Mouse (Mus musculus): ENCODE data around the gene Ice1. TPM values are rescaled to one million over a fixed set of nuclear protein-coding genes. Genes with fewer than 3 reads are reported as not detected.

The Ice1 gene
- polyA plus RNA-seq, 1 experiment from 2014 or later = 19.9 TPM

GRCm38 (mm10) chr13:70636706-70637105, 728 bp downstream of the Ice1 start:
- Histone ChIP-seq H3K9me3 (replicated peaks) (no peaks in the 10 kb centered on the region), H3K4me2 (peak overlapping the region; percentile 71), H3K27me3 (no peaks in the 10 kb centered on the region), H3K36me3 (no peaks in the 10 kb centered on the region), H3K4me3 (replicated peaks) (peak overlapping the region; percentile 97), H3K27ac (no peak overlapping the region), H3K9ac (peak overlapping the region; percentile 91), H3K4me1 (peaks cover 21% of the 10 kb centered on the region)
- ATAC-seq (replicated peaks; ENCODE audit: low FRiP score) = no peak
- 25% methylated on average over 10 of the region's 10 CpGs for WGBS

GRCm38 (mm10) chr13:70635591-70635990, 1.8 kb downstream of the Ice1 start:
- WGBS = 32% methylated on average over 2 of the region's 2 CpGs

DNA sequence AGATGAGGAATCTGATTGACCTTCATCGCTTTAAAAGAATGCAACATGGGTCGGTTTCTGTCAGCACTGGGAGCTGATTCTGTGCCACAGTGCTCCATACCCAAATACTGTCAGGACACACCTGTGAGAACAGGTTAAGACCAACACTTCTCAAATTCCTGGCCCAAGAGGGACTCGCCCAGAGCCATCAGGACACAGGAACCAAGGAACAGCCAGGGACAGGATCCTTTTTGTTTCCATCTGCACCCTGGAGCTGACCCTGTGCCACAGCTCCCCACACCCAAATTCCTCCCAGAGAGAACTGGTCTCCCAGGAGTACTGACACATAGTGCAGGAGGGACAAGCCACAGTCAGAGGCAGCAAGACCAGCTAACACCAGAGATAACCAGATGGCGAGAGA, 11.0 kb downstream of the Ice1 start:
- Histone ChIP-seq H3K4me3 (replicated peaks) (no peak overlapping the region), H3K9me3 (replicated peaks) (0 out of 2 replicates have a peak, but pooled peaks cover 5% of the 10 kb centered on the region), H3K4me1 (0 out of 2 replicates have a peak, but pooled peaks cover 2% of the 10 kb centered on the region), H3K36me3 (peaks cover 26% of the 10 kb centered on the region), H3K9ac (no peak overlapping the region), H3K27me3 (no peaks in the 10 kb centered on the region), H3K27ac (no peak overlapping the region), H3K4me2 (no peak overlapping the region)
- WGBS = 88% methylated on average over 4 of the region's 4 CpGs
- no peak for ATAC-seq (replicated peaks; ENCODE audit: low FRiP score)

More at GRCm38 (mm10) chr13:70635591-70635990, 1.8 kb downstream of the Ice1 start:
- Histone ChIP-seq H3K36me3 (peaks cover 3% of the 10 kb centered on the region; the same call in 1 of the 2 replicates), H3K9me3 (replicated peaks) (no peaks in the 10 kb centered on the region), H3K4me1 (peaks cover 21% of the 10 kb centered on the region), H3K27ac (no peak overlapping the region), H3K4me3 (replicated peaks) (no peak overlapping the region), H3K4me2 (peak overlapping the region; percentile 71), H3K9ac (no peak overlapping the region), H3K27me3 (no peaks in the 10 kb centered on the region)
- ATAC-seq (replicated peaks; ENCODE audit: low FRiP score) = no peak

DNA sequence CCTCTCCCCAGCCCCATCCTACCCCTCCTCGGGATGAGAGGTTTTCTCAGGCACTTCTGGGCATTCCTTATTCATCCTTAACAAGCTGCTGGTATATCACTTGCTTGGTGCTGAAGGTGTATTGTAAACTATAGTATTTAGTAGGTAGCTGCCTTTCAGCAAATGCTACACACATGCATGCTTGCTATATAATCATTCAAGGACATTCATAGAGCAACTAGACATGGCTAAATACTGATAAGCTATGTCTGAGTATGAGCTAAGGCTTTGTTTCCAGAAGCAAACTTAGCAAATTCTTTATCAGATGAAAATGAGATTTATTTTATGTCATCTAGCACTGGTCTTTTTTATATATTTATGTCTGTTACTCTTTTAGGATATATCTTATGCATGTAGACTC, 11.8 kb downstream of the Ice1 start:
- 47% methylated on average over 1 of the region's 1 CpGs for WGBS
- Histone ChIP-seq H3K36me3 (peaks cover 29% of the 10 kb centered on the region), H3K4me1 (0 out of 2 replicates have a peak, but pooled peaks cover 2% of the 10 kb centered on the region), H3K27ac (no peak overlapping the region), H3K9me3 (replicated peaks) (0 out of 2 replicates have a peak, but pooled peaks cover 5% of the 10 kb centered on the region), H3K4me3 (replicated peaks) (no peak overlapping the region), H3K27me3 (no peaks in the 10 kb centered on the region), H3K4me2 (no peak overlapping the region), H3K9ac (no peak overlapping the region)
- no peak for ATAC-seq (replicated peaks; ENCODE audit: low FRiP score)

DNA sequence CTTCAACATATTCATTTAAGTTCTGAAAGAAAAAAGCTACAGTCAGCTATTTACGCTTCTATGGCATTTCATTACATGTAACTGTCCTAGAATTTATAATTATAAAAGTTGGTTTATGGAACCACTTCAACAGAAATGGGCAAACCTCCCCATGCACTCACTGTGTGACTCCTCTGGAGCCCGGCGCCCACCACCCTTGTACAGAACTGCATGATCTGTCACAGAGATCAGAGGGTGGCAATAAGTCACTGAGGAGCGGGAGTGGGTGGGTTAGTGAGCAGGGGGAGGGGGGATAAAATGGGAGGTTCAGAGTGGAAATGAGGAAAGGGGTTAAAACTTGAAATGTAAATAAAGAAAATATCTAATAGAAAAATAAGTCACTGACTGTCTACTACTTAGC, 13.0 kb downstream of the Ice1 start:
- H3K36me3 ChIP-seq = peaks cover 40% of the 10 kb centered on the region
- no peak overlapping the region for H3K9ac ChIP-seq
- H3K4me2 ChIP-seq = no peak overlapping the region
- 77% methylated on average over 4 of the region's 4 CpGs for WGBS
- no peak overlapping the region for H3K27ac ChIP-seq
- ATAC-seq (replicated peaks; ENCODE audit: low FRiP score) = no peak
- 0 out of 2 replicates have a peak, but pooled peaks cover 5% of the 10 kb centered on the region for H3K9me3 ChIP-seq (replicated peaks)
- no peak overlapping the region for H3K4me3 ChIP-seq (replicated peaks)
- H3K4me1 ChIP-seq = 0 out of 2 replicates have a peak, but pooled peaks cover 2% of the 10 kb centered on the region
- H3K27me3 ChIP-seq = no peaks in the 10 kb centered on the region

DNA sequence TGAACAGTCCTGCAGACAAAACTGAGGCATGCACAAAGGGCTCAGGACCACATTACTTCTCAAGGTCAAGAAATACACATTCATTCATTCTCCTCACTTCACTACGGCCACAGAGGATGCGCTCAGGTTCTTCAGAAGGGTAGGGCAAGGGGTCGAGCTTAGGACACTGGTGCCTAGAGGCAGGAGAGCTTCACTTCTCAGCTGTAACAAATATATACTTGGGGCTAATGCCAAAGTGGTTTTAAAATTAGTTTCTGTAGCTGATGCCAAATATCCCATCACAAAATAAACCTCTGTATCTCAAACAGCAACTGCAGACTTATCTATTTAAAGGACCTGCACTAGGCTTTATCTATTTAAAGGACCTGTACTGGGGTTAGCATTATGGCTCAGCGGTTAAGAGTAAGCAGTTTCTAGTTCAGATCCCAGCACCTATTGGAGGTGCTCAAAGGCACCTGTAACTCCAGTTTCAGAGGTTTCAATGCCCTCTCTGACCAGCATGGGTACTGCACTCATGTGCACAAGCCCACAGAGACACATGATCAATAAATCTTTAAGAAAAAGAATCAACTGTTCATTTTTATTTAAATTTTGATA, 14.9 kb downstream of the Ice1 start:
- no peak overlapping the region for H3K27ac ChIP-seq

DNA sequence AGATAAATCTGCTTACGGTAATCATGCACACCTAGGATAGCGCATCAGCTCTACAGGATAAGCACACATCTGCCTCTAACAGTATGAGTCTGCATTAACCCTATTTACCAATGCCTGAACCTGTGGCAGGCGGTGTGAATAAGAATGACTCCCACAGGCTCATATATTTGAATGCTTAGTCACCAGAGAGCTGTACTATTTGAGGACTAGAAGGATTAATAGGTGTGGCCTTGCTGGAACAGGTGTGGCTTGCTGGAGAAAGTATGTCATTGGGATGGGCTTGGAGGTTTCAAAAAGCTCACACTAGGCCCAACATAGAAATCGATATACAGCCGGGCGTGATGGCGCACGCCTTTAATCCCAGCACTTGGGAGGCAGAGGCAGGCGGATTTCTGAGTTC, 15.9 kb downstream of the Ice1 start:
- no peak overlapping the region for H3K4me2 ChIP-seq
- H3K36me3 ChIP-seq = peaks cover 63% of the 10 kb centered on the region
- no peaks in the 10 kb centered on the region for H3K9me3 ChIP-seq (replicated peaks)
- no peak for ATAC-seq (replicated peaks; ENCODE audit: low FRiP score)
- H3K27me3 ChIP-seq = no peaks in the 10 kb centered on the region
- no peak overlapping the region for H3K9ac ChIP-seq
- H3K4me1 ChIP-seq = 0 out of 2 replicates have a peak, but pooled peaks cover 2% of the 10 kb centered on the region
- H3K27ac ChIP-seq = no peak overlapping the region
- 91% methylated on average over 9 of the region's 9 CpGs for WGBS
- H3K4me3 ChIP-seq (replicated peaks) = no peak overlapping the region

More for the DNA sequence above, 14.9 kb downstream of the Ice1 start:
- Histone ChIP-seq H3K4me2 (no peak overlapping the region), H3K4me1 (0 out of 2 replicates have a peak, but pooled peaks cover 2% of the 10 kb centered on the region), H3K27me3 (no peaks in the 10 kb centered on the region), H3K4me3 (replicated peaks) (no peak overlapping the region), H3K36me3 (peaks cover 53% of the 10 kb centered on the region), H3K9me3 (replicated peaks) (no peaks in the 10 kb centered on the region), H3K9ac (no peak overlapping the region)
- ATAC-seq (replicated peaks; ENCODE audit: low FRiP score) = no peak
- 98% methylated on average over 4 of the region's 4 CpGs for WGBS

- no peak for ATAC-seq (replicated peaks; ENCODE audit: low FRiP score)
- H3K4me3 ChIP-seq (replicated peaks) = no peak overlapping the region
- no peak overlapping the region for H3K27ac ChIP-seq
- no peak overlapping the region for H3K9ac ChIP-seq
- H3K9me3 ChIP-seq (replicated peaks) = no peaks in the 10 kb centered on the region
- 80% methylated on average over 2 of the region's 2 CpGs for WGBS
- H3K36me3 ChIP-seq = peaks cover 94% of the 10 kb centered on the region
- H3K4me1 ChIP-seq = no peaks in the 10 kb centered on the region
- no peak overlapping the region for H3K4me2 ChIP-seq
- no peaks in the 10 kb centered on the region for H3K27me3 ChIP-seq
These were observed 24.6 kb downstream of the Ice1 start for GRCm38 (mm10) chr13:70612837-70613236.

- no peak overlapping the region for H3K4me3 ChIP-seq (replicated peaks)
- ATAC-seq (replicated peaks; ENCODE audit: low FRiP score) = peak; percentile 59
- H3K9me3 ChIP-seq (replicated peaks) = no peaks in the 10 kb centered on the region
- H3K27ac ChIP-seq = no peak overlapping the region
- no peaks in the 10 kb centered on the region for H3K4me1 ChIP-seq
- peaks cover 94% of the 10 kb centered on the region for H3K36me3 ChIP-seq
- H3K4me2 ChIP-seq = no peak overlapping the region
- H3K27me3 ChIP-seq = no peaks in the 10 kb centered on the region
- no peak overlapping the region for H3K9ac ChIP-seq
- WGBS = 86% methylated on average over 15 of the region's 15 CpGs
These were observed 26.7 kb downstream of the Ice1 start for GRCm38 (mm10) chr13:70610431-70611420.

GRCm38 (mm10) chr13:70609632-70610031, 27.8 kb downstream of the Ice1 start:
- no peaks in the 10 kb centered on the region for H3K9me3 ChIP-seq (replicated peaks)
- ATAC-seq (replicated peaks; ENCODE audit: low FRiP score) = peak; percentile 52; the same call in 1 of the 2 replicates
- 81% methylated on average over 3 of the region's 3 CpGs for WGBS
- H3K4me3 ChIP-seq (replicated peaks) = no peak overlapping the region
- H3K36me3 ChIP-seq = peaks cover 94% of the 10 kb centered on the region
- H3K4me2 ChIP-seq = no peak overlapping the region
- no peaks in the 10 kb centered on the region for H3K27me3 ChIP-seq
- no peak overlapping the region for H3K27ac ChIP-seq
- H3K9ac ChIP-seq = no peak overlapping the region
- no peaks in the 10 kb centered on the region for H3K4me1 ChIP-seq

- no peak overlapping the region for H3K4me2 ChIP-seq
- 94% methylated on average over 5 of the region's 5 CpGs for WGBS
- no peak overlapping the region for H3K4me3 ChIP-seq (replicated peaks)
- H3K4me1 ChIP-seq = no peaks in the 10 kb centered on the region
- H3K9ac ChIP-seq = no peak overlapping the region
- H3K36me3 ChIP-seq = peaks cover 100% of the 10 kb centered on the region
- ATAC-seq (replicated peaks; ENCODE audit: low FRiP score) = no peak
- no peaks in the 10 kb centered on the region for H3K27me3 ChIP-seq
- no peaks in the 10 kb centered on the region for H3K9me3 ChIP-seq (replicated peaks)
- no peak overlapping the region for H3K27ac ChIP-seq
These were observed 32.1 kb downstream of the Ice1 start for GRCm38 (mm10) chr13:70605366-70605765.

DNA sequence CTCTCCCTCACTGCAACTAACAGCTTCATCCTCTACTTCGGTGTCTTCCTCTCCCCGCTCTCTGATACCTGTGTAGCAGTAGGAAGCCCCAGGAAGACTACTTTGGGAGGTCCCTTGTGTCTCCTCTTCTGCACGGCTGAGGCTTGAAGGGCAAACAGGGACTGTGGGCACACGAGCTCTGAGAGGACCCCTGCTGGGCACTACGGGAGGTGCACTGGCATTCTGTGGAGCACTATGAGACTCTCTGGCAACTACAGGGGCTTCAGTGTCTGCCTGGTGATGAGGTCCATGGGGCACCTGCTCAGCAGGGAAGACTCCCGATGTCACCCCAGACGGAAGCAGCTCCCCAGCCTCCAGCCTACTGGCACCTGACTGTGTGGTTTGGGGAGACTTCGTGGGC, 32.7 kb downstream of the Ice1 start:
- H3K27ac ChIP-seq = no peak overlapping the region
- no peak overlapping the region for H3K4me2 ChIP-seq
- H3K9me3 ChIP-seq (replicated peaks) = no peaks in the 10 kb centered on the region
- H3K36me3 ChIP-seq = peaks cover 100% of the 10 kb centered on the region
- no peaks in the 10 kb centered on the region for H3K27me3 ChIP-seq
- WGBS = 90% methylated on average over 8 of the region's 8 CpGs
- no peaks in the 10 kb centered on the region for H3K4me1 ChIP-seq
- H3K4me3 ChIP-seq (replicated peaks) = no peak overlapping the region
- H3K9ac ChIP-seq = no peak overlapping the region
- ATAC-seq (replicated peaks; ENCODE audit: low FRiP score) = no peak

All from kidney, embryonic 15.5 days (tissue).